Comparison of ENCODE assay signal across 8 mouse cellular contexts in genomic region chr5:116421791-116422481, GRCm38 (mm10). TPM values are rescaled to one million over a fixed set of nuclear protein-coding genes. Genes with fewer than 3 reads are reported as not detected.
A peak's percentile ranks its signal among the peaks of the same experiment; 100 is the strongest.
DNase-seq lines count a peak whose midpoint lies in the region; ATAC-seq lines count a peak whose summit lies in the region.

No protein-coding gene starts in this region.

- DNase-seq in kidney, adult 11 months = no peak
- DNase-seq in cerebellum, postnatal 36 days = peak; percentile 20 to 43
- peak; percentile 14 for DNase-seq in lung, postnatal 14 days
- no peak for DNase-seq in right cerebral cortex, postnatal 4 days
- DNase-seq in B cell, adult 2 months = no peak
- DNase-seq in thymus, postnatal 0 days (ENCODE audit: low spot score) = no peak

- peak overlapping the region; percentile 41 for H3K4me3 ChIP-seq in kidney, embryonic 15.5 days (replicated peaks)
- peak overlapping the region; percentile 22; the same call in 1 of the 2 replicates for H3K4me3 ChIP-seq in hindbrain, embryonic 12.5 days

- H3K36me3 ChIP-seq in kidney, embryonic 15.5 days = no peaks in the 10 kb centered on the region
- no peaks in the 10 kb centered on the region for H3K36me3 ChIP-seq in hindbrain, embryonic 12.5 days

- 54% methylated on average over 22 of the region's 22 CpGs for WGBS in kidney, embryonic 15.5 days
- WGBS in hindbrain, embryonic 12.5 days = 54% methylated on average over 22 of the region's 22 CpGs

- H3K4me1 ChIP-seq in kidney, embryonic 15.5 days = peaks cover 27% of the 10 kb centered on the region
- H3K4me1 ChIP-seq in hindbrain, embryonic 12.5 days = peaks cover 26% of the 10 kb centered on the region

- H3K9me3 ChIP-seq in kidney, embryonic 15.5 days (replicated peaks) = no peaks in the 10 kb centered on the region
- H3K9me3 ChIP-seq in hindbrain, embryonic 12.5 days (replicated peaks) = no peaks in the 10 kb centered on the region

- H3K4me2 ChIP-seq in kidney, embryonic 15.5 days = peak overlapping the region; percentile 75
- H3K4me2 ChIP-seq in hindbrain, embryonic 12.5 days (replicated peaks) = peak overlapping the region; percentile 52

- peak overlapping the region; percentile 54; the same call in 1 of the 2 replicates for H3K27ac ChIP-seq in kidney, embryonic 15.5 days
- no peak overlapping the region; the same call in 1 of the 2 replicates for H3K27ac ChIP-seq in hindbrain, embryonic 12.5 days

- 0 out of 2 replicates have a peak, but pooled peaks cover 4% of the 10 kb centered on the region for H3K27me3 ChIP-seq in kidney, embryonic 15.5 days
- H3K27me3 ChIP-seq in hindbrain, embryonic 12.5 days = peaks cover 13% of the 10 kb centered on the region

- ATAC-seq in kidney, embryonic 15.5 days (replicated peaks; ENCODE audit: low FRiP score) = no peak
- ATAC-seq in hindbrain, embryonic 12.5 days (ENCODE audit: low FRiP score) = no peak

- H3K9ac ChIP-seq in kidney, embryonic 15.5 days = peak overlapping the region; percentile 46
- H3K9ac ChIP-seq in hindbrain, embryonic 12.5 days = no peak overlapping the region

RNA-seq across cellular contexts. Expression of gene Hspb8, which starts 0.7 kb away (rescaled TPM):
- polyA plus RNA-seq in kidney, embryonic 15.5 days (2015; fragmentation: Nextera tagmentation; extraction: Ambion mirVana) = 4.8 and 8.0 TPM in 2 replicates
- polyA plus RNA-seq in hindbrain, embryonic 12.5 days (2016; fragmentation: Nextera tagmentation; extraction: Ambion mirVana) = 5.9 and 6.9 TPM in 2 replicates
- polyA plus RNA-seq in thymus, postnatal 0 days (2015; fragmentation: Nextera tagmentation; extraction: Ambion mirVana) = 13.8 and 14.4 TPM in 2 replicates

Comparison
In these comparisons a context has a peak if more than half of its experiments do, and no peak if none do; other contexts are left out.
1. DNase-seq: peak in cerebellum, postnatal 36 days (2 of 2) and lung, postnatal 14 days (single experiment); none in kidney, adult 11 months (single experiment), right cerebral cortex, postnatal 4 days (single experiment), B cell, adult 2 months (0 of 2) and thymus, postnatal 0 days (single experiment).